Mouse (Mus musculus): Measurements from ENCODE around the gene Slc35g3. TPM values are rescaled to one million over a fixed set of nuclear protein-coding genes. Genes with fewer than 3 reads are reported as not detected.

Slc35g3 gene
- total and polyA plus RNA-seq, 3 experiments = not detected

DNA sequence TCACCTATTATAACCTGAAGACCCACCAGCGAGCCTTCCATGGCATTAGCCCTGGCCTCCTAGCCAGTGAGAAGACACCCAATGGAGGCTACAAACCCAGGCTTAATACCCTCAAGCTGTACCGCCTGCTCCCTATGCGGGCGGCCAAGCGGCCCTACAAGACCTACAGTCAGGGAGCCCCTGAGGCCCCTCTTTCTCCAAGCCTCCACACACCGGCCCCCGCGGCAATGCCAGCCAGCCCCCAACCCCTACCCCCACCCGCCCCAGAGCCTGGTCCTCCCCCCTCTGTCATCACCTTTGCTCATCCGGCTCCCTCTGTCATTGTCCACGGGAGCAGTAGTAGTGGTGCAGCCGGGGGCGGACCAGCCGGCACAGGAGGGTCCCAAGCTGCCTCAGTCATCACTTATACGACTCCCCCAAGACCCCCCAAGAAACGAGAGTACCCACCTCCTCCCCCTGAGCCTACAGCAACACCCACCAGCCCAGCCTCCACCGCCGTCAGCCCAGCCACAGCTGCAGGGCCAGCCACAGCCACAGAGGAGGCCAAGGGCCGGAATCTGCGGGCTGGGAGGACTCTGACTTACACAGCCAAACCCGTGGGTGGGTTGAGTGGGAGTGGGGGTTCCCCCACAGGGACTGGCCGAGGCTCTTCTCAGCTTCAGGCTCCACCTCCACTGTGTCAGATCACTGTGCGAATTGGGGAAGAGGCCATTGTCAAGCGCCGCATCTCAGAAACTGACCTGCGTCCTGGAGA is 15.9 kb upstream of the Slc35g3 start:
- DNase-seq (ENCODE audit: extremely low read depth) = no peak
- H3K79me2 ChIP-seq (replicated peaks; ENCODE audit: control insufficient read depth, extremely low read depth, insufficient read depth, poor library complexity, severe bottlenecking) = no peaks in the 10 kb centered on the region

GRCm38 (mm10) chr11:69776488-69776887 is 14.7 kb upstream of the Slc35g3 start:
- H3K4me2 ChIP-seq (ENCODE audit: insufficient read depth, low read depth, poor library complexity, severe bottlenecking) = no peak overlapping the region
- H3K79me2 ChIP-seq (replicated peaks; ENCODE audit: control insufficient read depth, extremely low read depth, insufficient read depth, poor library complexity, severe bottlenecking) = no peaks in the 10 kb centered on the region
- in situ Hi-C loops (cut with MboI; ENCODE audit: low pct_ligation_motif_present, low pct_unique_long_range_greater_than_20kb, low sequenced_read_pairs) (no loop called here), dilution Hi-C loops (cut with MboI; ENCODE audit: extremely low pct_ligation_motif_present, extremely low pct_unique_long_range_greater_than_20kb, low sequenced_read_pairs) (no loop called here)
- no peak for DNase-seq (ENCODE audit: extremely low read depth)
- H3K9me3 ChIP-seq (replicated peaks; ENCODE audit: low read length) = no peaks in the 10 kb centered on the region
- H3K27ac ChIP-seq (ENCODE audit: insufficient read depth, low read depth) = no peak overlapping the region
- H3K4me3 ChIP-seq (replicated peaks in 1 of 3; ENCODE audit: low read depth in 2 of 3, low read length in 2 of 3, poor library complexity in 1 of 3) = peak overlapping the region in 1 of 3 experiments; percentile 8
- no peaks in the 10 kb centered on the region for H3K27me3 ChIP-seq (replicated peaks)
- H3K36me3 ChIP-seq (replicated peaks in 1 of 2; ENCODE audit: control insufficient read depth in 1 of 2, insufficient read depth in 1 of 2, low read length in 1 of 2) = peaks cover 8 to 35% of the 10 kb centered on the region in 2 experiments
- peaks cover 40 to 65% of the 10 kb centered on the region in 2 experiments for H3K4me1 ChIP-seq (ENCODE audit: control insufficient read depth in 1 of 2, insufficient read depth in 2 of 2)
- TF ChIP-seq MAFK (IDR thresholded peaks at IDR 0.05; ENCODE audit: insufficient replicate concordance, low read length) = no peak
- no peak for TF ChIP-seq GABPA (IDR thresholded peaks at IDR 0.05; ENCODE audit: insufficient replicate concordance, low read depth, low read length)
- TF ChIP-seq USF1 (IDR thresholded peaks at IDR 0.05; ENCODE audit: low read depth, low read length) = no peak
- no peak for TF ChIP-seq ETS1 (conservative IDR thresholded peaks at IDR 0.05; ENCODE audit: low read depth, low read length)
- no peak for TF ChIP-seq SIN3A (IDR thresholded peaks at IDR 0.05; ENCODE audit: low read length)
- no peak for TF ChIP-seq RCOR1 (conservative IDR thresholded peaks at IDR 0.05; ENCODE audit: low read depth, low read length)
- no peak for TF ChIP-seq POLR2A (IDR thresholded peaks at IDR 0.05; ENCODE audit: low read depth, low read length)
- no peak for TF ChIP-seq CHD2 (IDR thresholded peaks at IDR 0.05; ENCODE audit: low read length)
- no peak for TF ChIP-seq ZMIZ1 (IDR thresholded peaks at IDR 0.05; ENCODE audit: low read depth, low read length)
- TF ChIP-seq JUN (IDR thresholded peaks at IDR 0.05; ENCODE audit: insufficient read depth, low read depth, low read length) = no peak
- TF ChIP-seq ZKSCAN1 (IDR thresholded peaks at IDR 0.05; ENCODE audit: borderline replicate concordance, low read depth, low read length) = no peak
- no peak overlapping the region for H3K9ac ChIP-seq (ENCODE audit: insufficient read depth, low read depth)

More for the DNA sequence above, 15.9 kb upstream of the Slc35g3 start:
- Histone ChIP-seq H3K4me3 (replicated peaks in 1 of 3; ENCODE audit: low read depth in 2 of 3, low read length in 2 of 3, poor library complexity in 1 of 3) (no peak overlapping the region), H3K27ac (ENCODE audit: insufficient read depth, low read depth) (no peak overlapping the region), H3K4me1 (ENCODE audit: control insufficient read depth in 1 of 2, insufficient read depth in 2 of 2) (peaks cover 40 to 71% of the 10 kb centered on the region in 2 experiments), H3K36me3 (replicated peaks in 1 of 2; ENCODE audit: control insufficient read depth in 1 of 2, insufficient read depth in 1 of 2, low read length in 1 of 2) (peaks cover 8 to 38% of the 10 kb centered on the region in 2 experiments), H3K27me3 (replicated peaks) (no peaks in the 10 kb centered on the region), H3K9me3 (replicated peaks; ENCODE audit: low read length) (no peaks in the 10 kb centered on the region), H3K9ac (ENCODE audit: insufficient read depth, low read depth) (no peak overlapping the region), H3K4me2 (ENCODE audit: insufficient read depth, low read depth, poor library complexity, severe bottlenecking) (no peak overlapping the region)
- in situ Hi-C loops (cut with MboI; ENCODE audit: low pct_ligation_motif_present, low pct_unique_long_range_greater_than_20kb, low sequenced_read_pairs) (no loop called here), dilution Hi-C loops (cut with MboI; ENCODE audit: extremely low pct_ligation_motif_present, extremely low pct_unique_long_range_greater_than_20kb, low sequenced_read_pairs) (no loop called here)
- TF ChIP-seq ZMIZ1 (IDR thresholded peaks at IDR 0.05; ENCODE audit: low read depth, low read length) (no peak), MEF2A (IDR thresholded peaks at IDR 0.05; ENCODE audit: borderline replicate concordance, low read depth, low read length) (no peak)
